Comparison of ENCODE assay signal across 7 mouse cellular contexts in genomic region chr2:172939639-172940002, GRCm38 (mm10). TPM values are rescaled to one million over a fixed set of nuclear protein-coding genes. Genes with fewer than 3 reads are reported as not detected.
DNase-seq lines count a peak whose midpoint lies in the region; ATAC-seq and TF ChIP-seq lines count a peak whose summit lies in the region.

No protein-coding gene starts in this region.

- H3K4me3 ChIP-seq in spleen, adult 2 months (ENCODE audit: extremely low read depth, insufficient read depth, insufficient read length) = peak overlapping the region; percentile 40; the same call in 1 of the 2 replicates
- H3K4me3 ChIP-seq in forebrain, postnatal 0 days (ENCODE audit: low read depth, low read length) = peak overlapping the region; percentile 42
- peak overlapping the region; percentile 74 for H3K4me3 ChIP-seq in limb, embryonic 14.5 days (replicated peaks; ENCODE audit: low read length)
- peak overlapping the region; percentile 65 for H3K4me3 ChIP-seq in stomach, embryonic 15.5 days (replicated peaks)

- TF ChIP-seq POLR2A in spleen, adult 2 months (IDR thresholded peaks at IDR 0.05; ENCODE audit: low read depth, low read length) = no peak
- TF ChIP-seq POLR2A in limb, embryonic 14.5 days (IDR thresholded peaks at IDR 0.05; ENCODE audit: borderline replicate concordance, extremely low read depth, insufficient read depth, insufficient read length) = no peak

- H3K4me2 ChIP-seq in forebrain, postnatal 0 days (ENCODE audit: low read depth) = peak overlapping the region; percentile 95
- H3K4me2 ChIP-seq in limb, embryonic 14.5 days (replicated peaks; ENCODE audit: low read depth, low read length, severe bottlenecking) = peak overlapping the region; percentile 97
- H3K4me2 ChIP-seq in stomach, embryonic 15.5 days = peak overlapping the region; percentile 99

- H3K4me1 ChIP-seq in spleen, adult 2 months (ENCODE audit: control insufficient read depth, insufficient read depth, insufficient read length) = peaks cover 8% of the 10 kb centered on the region; the same call in 1 of the 2 replicates
- H3K4me1 ChIP-seq in forebrain, postnatal 0 days (ENCODE audit: insufficient read depth) = peaks cover 13% of the 10 kb centered on the region; the same call in 1 of the 2 replicates
- H3K4me1 ChIP-seq in limb, embryonic 14.5 days (ENCODE audit: control insufficient read depth, insufficient read depth, low read length) = peaks cover 46% of the 10 kb centered on the region
- H3K4me1 ChIP-seq in stomach, embryonic 15.5 days = peaks cover 40% of the 10 kb centered on the region

- H3K27ac ChIP-seq in spleen, adult 2 months (ENCODE audit: insufficient read depth, low read length) = no peak overlapping the region
- 0 out of 2 replicates have a peak overlapping the region, but pooled peaks have one; percentile 21 for H3K27ac ChIP-seq in forebrain, postnatal 0 days (ENCODE audit: low read depth, low read length)
- H3K27ac ChIP-seq in limb, embryonic 14.5 days (replicated peaks; ENCODE audit: low read depth, low read length) = peak overlapping the region; percentile 82
- peak overlapping the region; percentile 85 for H3K27ac ChIP-seq in stomach, embryonic 15.5 days

- 2% methylated on average over 26 of the region's 26 CpGs for WGBS in spleen, adult 2 months
- 3% methylated on average over 26 of the region's 26 CpGs for WGBS in forebrain, postnatal 0 days
- under 1% methylated on average over 24 of the region's 26 CpGs for WGBS in limb, embryonic 14.5 days
- under 1% methylated on average over 26 of the region's 26 CpGs for WGBS in stomach, embryonic 15.5 days

- TF ChIP-seq CTCF in spleen, adult 2 months (IDR thresholded peaks at IDR 0.05; ENCODE audit: extremely low read depth, insufficient read depth, insufficient read length, insufficient replicate concordance) = no peak
- TF ChIP-seq CTCF in forebrain, postnatal 0 days (IDR thresholded peaks at IDR 0.05; ENCODE audit: low read depth) = no peak

- peak; percentile 9; the same call in 1 of the 2 replicates for ATAC-seq in forebrain, postnatal 0 days
- no peak for ATAC-seq in limb, embryonic 14.5 days (ENCODE audit: low FRiP score, low read depth)
- ATAC-seq in stomach, embryonic 15.5 days (ENCODE audit: insufficient read depth, low FRiP score, low read depth) = peak; percentile 6; the same call in 1 of the 2 replicates

- no peaks in the 10 kb centered on the region for H3K36me3 ChIP-seq in spleen, adult 2 months (ENCODE audit: control insufficient read depth, insufficient read depth, low read length)
- no peaks in the 10 kb centered on the region for H3K36me3 ChIP-seq in forebrain, postnatal 0 days (ENCODE audit: insufficient read depth)
- no peaks in the 10 kb centered on the region for H3K36me3 ChIP-seq in limb, embryonic 14.5 days (ENCODE audit: control insufficient read depth, insufficient read depth, low read length)
- no peaks in the 10 kb centered on the region for H3K36me3 ChIP-seq in stomach, embryonic 15.5 days

- H3K9ac ChIP-seq in forebrain, postnatal 0 days = peak overlapping the region; percentile 51
- H3K9ac ChIP-seq in limb, embryonic 14.5 days (ENCODE audit: low read depth, low read length, severe bottlenecking) = peak overlapping the region; percentile 65
- H3K9ac ChIP-seq in stomach, embryonic 15.5 days = peak overlapping the region; percentile 62

- DNase-seq in spleen, adult 2 months (ENCODE audit: low read depth in 1 of 2, low spot score in 2 of 2) = no peak
- DNase-seq in spleen, adult 12 weeks (ENCODE audit: low spot score) = no peak
- DNase-seq in forebrain, postnatal 0 days = no peak
- no peak for DNase-seq in limb, embryonic 14.5 days (ENCODE audit: low spot score)
- no peak for DNase-seq in retina, postnatal 1 day
- DNase-seq in urinary bladder, postnatal 25 days (ENCODE audit: low spot score) = no peak

- no peaks in the 10 kb centered on the region for H3K9me3 ChIP-seq in forebrain, postnatal 0 days (ENCODE audit: low read length)
- H3K9me3 ChIP-seq in limb, embryonic 14.5 days (ENCODE audit: control insufficient read depth, low read length) = no peaks in the 10 kb centered on the region
- H3K9me3 ChIP-seq in stomach, embryonic 15.5 days = no peaks in the 10 kb centered on the region

- peaks cover 12% of the 10 kb centered on the region; the same call in 1 of the 2 replicates for H3K27me3 ChIP-seq in spleen, adult 2 months (ENCODE audit: control insufficient read depth, insufficient read depth, low read length)
- H3K27me3 ChIP-seq in forebrain, postnatal 0 days (ENCODE audit: insufficient read depth, low read length) = peaks cover 61% of the 10 kb centered on the region
- no peaks in the 10 kb centered on the region; the same call in 1 of the 2 replicates for H3K27me3 ChIP-seq in limb, embryonic 14.5 days (ENCODE audit: control insufficient read depth, insufficient read depth, low read length)
- H3K27me3 ChIP-seq in stomach, embryonic 15.5 days (replicated peaks) = no peaks in the 10 kb centered on the region; the same call in 1 of the 2 replicates

RNA-seq across cellular contexts. Expression of gene Bmp7, which starts 0.5 kb away (rescaled TPM):
- polyA plus RNA-seq in spleen, adult 2 months (2012; rRNA removed) = 1.6 and 1.9 TPM in 2 replicates
- total RNA-seq in forebrain, postnatal 0 days (2014; rRNA removed) = 17.2 and 21.9 TPM in 2 replicates
- 12.4 and 15.4 TPM in 2 replicates for polyA plus RNA-seq in forebrain, postnatal 0 days (2015; fragmentation: Nextera tagmentation; extraction: Ambion mirVana)
- 41.9 and 52.2 TPM in 2 replicates for polyA plus RNA-seq in limb, embryonic 14.5 days (2012; rRNA removed)
- 28.6 and 33.4 TPM in 2 replicates for polyA plus RNA-seq in limb, embryonic 14.5 days (2014; fragmentation: Nextera tagmentation; extraction: Ambion mirVana)
- polyA plus RNA-seq in stomach, embryonic 15.5 days (2015; fragmentation: Nextera tagmentation; extraction: Ambion mirVana) = 22.9 and 27.1 TPM in 2 replicates

RNA-seq across cellular contexts. Expression of gene Spo11, which starts 37.9 kb away (rescaled TPM):
- 0.86 and 0.98 TPM in 2 replicates for polyA plus RNA-seq in spleen, adult 2 months (2012; rRNA removed)
- total RNA-seq in forebrain, postnatal 0 days (2014; rRNA removed) = 1.1 and 1.3 TPM in 2 replicates
- 0.92 and 1.1 TPM in 2 replicates for polyA plus RNA-seq in forebrain, postnatal 0 days (2015; fragmentation: Nextera tagmentation; extraction: Ambion mirVana)
- polyA plus RNA-seq in limb, embryonic 14.5 days (2012; rRNA removed) = 3.2 TPM in 2 replicates
- polyA plus RNA-seq in limb, embryonic 14.5 days (2014; fragmentation: Nextera tagmentation; extraction: Ambion mirVana) = 2.2 and 2.5 TPM in 2 replicates
- polyA plus RNA-seq in stomach, embryonic 15.5 days (2015; fragmentation: Nextera tagmentation; extraction: Ambion mirVana) = 0.06 and 0.31 TPM in 2 replicates
